Mouse (Mus musculus) neural tube, embryonic 12.5 days (tissue): Measurements from ENCODE around the gene Smim14. TPM values are rescaled to one million over a fixed set of nuclear protein-coding genes. Genes with fewer than 3 reads are reported as not detected.
"Not testable (repeated sequence)": the region's sequence is repeated elsewhere in the genome, so short reads cannot be mapped to it uniquely, and the experiment has no call there.

Experiments used
- ATAC-seq: fragments of 200-750 bp; cut with Nextera tagmentation; 2 replicates; pipeline ENCODE4 v1.8.0; 2017; ENCODE audit warnings: low read depth, mild to moderate bottlenecking, moderate TSS enrichment, moderate library complexity; ENCODE audit not compliant: low FRiP score
- H3K27ac ChIP-seq: fragments of 300-500 bp; sonication (generic); 2 replicates; pipeline ENCODE4 v1.5.1; 2016
- H3K27me3 ChIP-seq: fragments of 300-500 bp; sonication (generic); replicated peaks from 2 replicates; pipeline ENCODE4 v1.6.1; 2016; ENCODE audit warnings: mild to moderate bottlenecking
- H3K36me3 ChIP-seq: fragments of 300-500 bp; sonication (generic); 2 replicates; pipeline ENCODE4 v1.6.1; 2016; ENCODE audit warnings: mild to moderate bottlenecking
- H3K4me1 ChIP-seq: fragments of 300-500 bp; sonication (generic); 2 replicates; pipeline ENCODE4 v1.6.1; 2016
- H3K4me2 ChIP-seq: fragments of 300-500 bp; sonication (generic); replicated peaks from 2 replicates; pipeline ENCODE4 v1.6.1; 2016; ENCODE audit warnings: mild to moderate bottlenecking
- H3K4me3 ChIP-seq: fragments of 300-500 bp; sonication (generic); 2 replicates; pipeline ENCODE4 v1.5.1; 2016
- H3K9ac ChIP-seq: fragments of 300-500 bp; sonication (generic); 2 replicates; pipeline ENCODE4 v1.6.1; 2016; ENCODE audit warnings: mild to moderate bottlenecking
- H3K9me3 ChIP-seq: fragments of 300-500 bp; sonication (generic); 2 replicates; pipeline ENCODE4 v1.6.1; 2016; ENCODE audit warnings: mild to moderate bottlenecking
- WGBS: fragments of 180-500 bp; shearing (Covaris S2); methylation state at CpG from one replicate; pipeline ENCODE4 v1.1.7; 2016; 5-methylcytosine and 5-hydroxymethylcytosine counted together
- polyA plus RNA-seq: library from polyadenylated mRNA; unstranded; fragments of >200 nt; fragmentation: Nextera tagmentation; extraction: Ambion mirVana; gene quantifications from 2 replicates; pipeline ENCODE4 v1.2.1, GENCODE M21; 2016

The Smim14 gene
- polyA plus RNA-seq, 1 experiment from 2014 or later, result 148 TPM

DNA sequence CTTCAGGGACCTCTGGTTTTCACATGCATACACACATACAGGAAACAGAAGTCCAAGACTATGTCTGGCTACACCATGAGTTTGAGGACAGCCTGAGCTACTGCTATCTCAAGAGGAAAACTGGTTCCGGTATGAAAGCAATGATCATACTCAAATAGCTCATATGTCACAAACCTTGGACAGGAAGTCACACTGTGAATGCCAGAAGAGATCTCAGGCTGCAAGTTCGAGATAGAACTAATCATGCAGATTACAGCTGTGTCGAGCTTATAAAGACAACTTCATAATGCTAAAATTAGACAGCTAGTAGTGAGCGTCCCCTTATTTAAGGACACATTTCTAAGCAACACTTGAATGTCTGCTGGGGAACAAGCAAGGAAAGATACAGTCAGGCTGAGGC, 56.5 kb downstream of the Smim14 start:
- H3K9ac ChIP-seq, result no peak overlapping the region
- H3K4me2 ChIP-seq, result no peak overlapping the region
- H3K4me3 ChIP-seq, result no peak overlapping the region
- no peaks in the 10 kb centered on the region for H3K27me3 ChIP-seq
- no peaks in the 10 kb centered on the region for H3K9me3 ChIP-seq
- no peaks in the 10 kb centered on the region for H3K36me3 ChIP-seq
- no peak overlapping the region for H3K27ac ChIP-seq
- no peaks in the 10 kb centered on the region for H3K4me1 ChIP-seq
- no peak for ATAC-seq
- 86% methylated on average over 4 of the region's 4 CpGs for WGBS

DNA sequence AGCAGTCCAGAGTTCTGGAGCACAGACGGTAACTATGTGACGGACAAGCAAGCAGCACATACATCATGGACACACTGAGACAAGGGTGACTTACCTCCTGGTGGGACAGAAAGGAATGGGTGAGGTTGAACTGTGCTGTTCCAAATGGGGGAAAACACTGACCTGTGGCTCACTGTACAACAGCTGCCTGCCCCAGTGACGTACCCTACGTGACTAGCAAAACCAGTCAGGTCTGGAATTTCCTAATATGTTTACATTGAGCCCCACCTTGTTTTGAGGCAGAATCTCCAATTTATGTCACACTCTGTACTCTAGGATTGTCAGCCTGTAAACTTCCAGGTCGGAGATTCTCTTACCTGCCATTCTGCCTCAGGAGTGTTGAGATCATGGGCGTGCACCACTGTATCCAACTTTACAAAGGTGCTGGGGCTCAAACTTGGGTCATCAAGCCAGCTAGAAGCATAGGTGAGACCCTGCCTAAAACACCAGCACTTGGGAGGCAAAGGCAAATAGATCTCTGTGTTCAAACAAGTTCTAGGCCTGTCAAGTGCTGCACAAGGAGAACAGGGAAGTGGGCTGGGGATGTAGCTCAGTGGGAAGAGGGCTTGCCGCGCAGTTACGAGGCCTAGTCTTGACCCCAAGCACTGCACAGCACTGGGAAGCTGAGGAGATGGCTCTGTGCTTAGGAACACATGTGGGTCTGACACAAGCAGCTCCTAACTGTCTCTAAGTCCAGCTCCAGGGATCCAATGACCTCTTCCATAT, 57.1 kb downstream of the Smim14 start:
- Histone ChIP-seq H3K4me3 (no peak overlapping the region), H3K27ac (no peak overlapping the region), H3K9ac (no peak overlapping the region), H3K4me1 (no peaks in the 10 kb centered on the region), H3K36me3 (no peaks in the 10 kb centered on the region), H3K27me3 (no peaks in the 10 kb centered on the region), H3K9me3 (no peaks in the 10 kb centered on the region), H3K4me2 (no peak overlapping the region)
- WGBS, result 89% methylated on average over 9 of the region's 9 CpGs
- no peak for ATAC-seq

DNA sequence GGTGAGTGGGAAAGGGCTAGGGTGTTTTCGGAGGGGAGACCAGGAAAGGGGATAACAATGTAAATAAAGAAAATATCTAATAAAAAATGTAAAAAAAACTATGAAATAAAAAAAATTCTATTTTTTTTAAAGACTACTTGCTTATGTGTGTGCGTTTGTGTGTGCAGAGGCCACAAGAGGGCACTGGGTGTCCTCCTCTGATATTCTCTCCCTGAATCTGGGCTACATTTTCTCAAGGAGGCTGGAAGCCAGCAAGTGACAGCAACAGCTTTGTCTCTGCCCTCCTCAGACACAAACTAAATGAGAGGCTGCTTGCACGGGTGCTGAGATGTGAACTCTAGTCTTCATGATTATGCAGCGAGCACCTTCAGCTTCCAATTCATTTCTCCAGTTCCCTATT, 58.8 kb downstream of the Smim14 start:
- H3K9ac ChIP-seq, result no peak overlapping the region
- no peaks in the 10 kb centered on the region for H3K4me1 ChIP-seq
- WGBS, result 73% methylated on average over 4 of the region's 4 CpGs
- no peaks in the 10 kb centered on the region for H3K9me3 ChIP-seq
- no peak for ATAC-seq
- H3K27me3 ChIP-seq, result no peaks in the 10 kb centered on the region
- H3K4me3 ChIP-seq, result no peak overlapping the region
- H3K36me3 ChIP-seq, result no peaks in the 10 kb centered on the region
- no peak overlapping the region for H3K4me2 ChIP-seq
- no peak overlapping the region for H3K27ac ChIP-seq

DNA sequence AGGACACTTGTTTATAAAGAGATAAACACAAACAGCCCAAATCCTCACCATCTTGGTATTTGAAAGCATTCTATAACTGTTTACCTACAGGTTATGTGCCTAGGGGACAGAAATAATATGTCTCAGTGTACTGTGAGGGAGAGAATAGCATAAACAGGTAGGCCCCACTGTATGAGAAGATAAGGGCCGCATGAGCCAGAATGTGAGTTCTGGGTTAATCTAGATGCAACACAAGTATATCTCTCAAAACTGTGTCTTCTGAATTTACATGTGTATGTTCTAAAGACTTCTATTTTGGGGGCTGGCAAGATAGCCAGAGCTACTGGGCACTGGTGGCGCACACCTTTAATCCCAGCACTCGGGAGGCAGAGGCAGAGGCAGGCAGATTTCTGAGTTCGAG, 60.2 kb downstream of the Smim14 start:
- H3K27me3 ChIP-seq, H3K9me3 ChIP-seq, H3K4me3 ChIP-seq, H3K4me1 ChIP-seq, H3K36me3 ChIP-seq, ATAC-seq, H3K4me2 ChIP-seq, H3K9ac ChIP-seq, H3K27ac ChIP-seq: not testable (repeated sequence)
- 96% methylated on average over 4 of the region's 4 CpGs for WGBS

DNA sequence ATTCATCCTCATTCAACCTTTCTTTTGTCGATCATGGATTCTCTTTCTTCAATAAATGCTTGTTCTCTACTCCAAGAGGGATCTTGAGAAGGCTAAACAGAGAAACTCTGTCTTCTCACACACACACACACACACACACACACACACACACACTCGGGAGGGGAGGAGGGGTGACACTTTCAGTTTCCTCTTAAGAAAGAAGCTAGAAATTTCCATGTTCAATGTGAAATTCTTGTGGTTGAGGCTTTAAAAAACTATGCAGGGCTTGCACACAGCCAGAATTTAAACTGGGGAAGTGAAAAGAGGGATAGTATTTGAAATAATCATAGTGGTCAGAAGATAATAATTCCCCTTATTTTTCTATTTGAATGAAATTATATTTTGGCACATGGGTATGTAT, 61.2 kb downstream of the Smim14 start:
- ATAC-seq, result no peak
- Histone ChIP-seq H3K36me3 (no peaks in the 10 kb centered on the region), H3K9me3 (no peaks in the 10 kb centered on the region), H3K4me2 (no peak overlapping the region), H3K27me3 (no peaks in the 10 kb centered on the region), H3K4me3 (no peak overlapping the region), H3K9ac (no peak overlapping the region), H3K27ac (no peak overlapping the region), H3K4me1 (no peaks in the 10 kb centered on the region)
- WGBS, result 75% methylated on average over 2 of the region's 2 CpGs

DNA sequence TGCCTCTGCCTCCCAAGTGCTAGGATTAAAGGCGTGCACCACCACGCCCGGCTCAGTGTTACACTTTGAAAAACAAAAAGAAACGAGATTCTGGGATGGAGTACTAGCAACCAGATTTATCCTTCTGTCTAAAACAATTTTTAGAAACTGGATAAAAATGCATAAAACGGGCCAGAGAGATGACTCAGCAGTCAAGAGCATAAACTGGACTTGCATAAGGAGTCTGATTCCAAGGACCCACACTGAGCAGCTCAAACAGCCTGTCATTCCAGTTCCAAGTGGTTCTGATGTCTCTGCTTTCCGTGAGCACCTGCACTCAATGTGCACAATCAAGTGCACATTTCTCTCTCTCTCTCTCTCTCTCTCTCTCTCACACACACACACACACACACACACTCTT, 67.2 kb downstream of the Smim14 start:
- 91% methylated on average over 6 of the region's 6 CpGs for WGBS
- H3K36me3 ChIP-seq, result peaks cover 27% of the 10 kb centered on the region

DNA sequence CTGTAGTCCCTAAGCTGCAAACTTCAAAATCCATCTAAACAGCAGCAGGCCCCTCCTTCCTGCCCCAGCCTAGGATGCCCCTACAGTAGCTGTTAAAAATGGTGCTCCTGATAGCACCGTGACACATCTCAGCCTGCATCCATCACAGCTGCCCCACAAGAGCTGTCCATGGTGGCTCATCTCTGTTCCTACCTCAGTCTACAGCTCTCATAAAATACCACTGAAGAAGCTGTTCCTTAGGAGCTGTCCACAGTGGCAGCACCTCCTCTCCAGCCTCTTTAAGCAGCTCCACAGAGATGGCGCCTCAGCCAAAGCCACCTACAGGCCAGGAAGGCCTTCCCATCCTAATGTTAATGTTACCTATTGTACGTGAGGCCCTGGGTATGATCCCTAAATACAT, 70.1 kb downstream of the Smim14 start:
- ATAC-seq, result no peak
- Histone ChIP-seq H3K36me3 (peaks cover 27% of the 10 kb centered on the region), H3K9me3 (no peaks in the 10 kb centered on the region), H3K4me2 (no peak overlapping the region), H3K27ac (no peak overlapping the region), H3K4me3 (no peak overlapping the region), H3K4me1 (no peaks in the 10 kb centered on the region), H3K9ac (no peak overlapping the region), H3K27me3 (no peaks in the 10 kb centered on the region)
- 84% methylated on average over 3 of the region's 3 CpGs for WGBS

More for the DNA sequence above, 67.2 kb downstream of the Smim14 start:
- Histone ChIP-seq H3K9me3 (no peaks in the 10 kb centered on the region), H3K4me2 (no peak overlapping the region), H3K4me1 (no peaks in the 10 kb centered on the region), H3K4me3 (no peak overlapping the region), H3K9ac (no peak overlapping the region), H3K27ac (no peak overlapping the region), H3K27me3 (no peaks in the 10 kb centered on the region)
- no peak for ATAC-seq

DNA sequence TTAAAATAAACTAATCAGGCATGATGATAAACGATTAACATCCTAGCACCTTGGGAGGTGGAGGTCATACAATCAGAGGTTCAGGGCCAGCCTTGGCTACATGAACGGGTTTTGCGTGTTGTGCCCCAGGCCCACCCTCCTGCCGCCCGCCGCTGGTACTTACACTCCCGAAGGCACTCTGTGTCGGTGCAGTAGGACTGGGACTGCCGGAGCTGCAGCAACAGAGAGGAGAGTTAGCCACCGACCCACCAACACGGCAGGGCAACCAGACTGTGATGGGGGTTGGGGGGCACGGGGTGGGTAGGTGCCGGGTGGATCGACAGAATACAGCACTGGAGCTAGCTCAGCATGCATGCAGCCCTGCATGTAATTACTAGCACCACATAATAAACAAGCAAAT, 76.6 kb downstream of the Smim14 start:
- Histone ChIP-seq H3K4me2 (no peak overlapping the region), H3K27me3 (no peaks in the 10 kb centered on the region), H3K36me3 (peaks cover 12% of the 10 kb centered on the region), H3K4me3 (no peak overlapping the region), H3K27ac (no peak overlapping the region), H3K9me3 (no peaks in the 10 kb centered on the region), H3K9ac (no peak overlapping the region), H3K4me1 (no peaks in the 10 kb centered on the region)
- ATAC-seq, result no peak
- WGBS, result 91% methylated on average over 14 of the region's 14 CpGs

DNA sequence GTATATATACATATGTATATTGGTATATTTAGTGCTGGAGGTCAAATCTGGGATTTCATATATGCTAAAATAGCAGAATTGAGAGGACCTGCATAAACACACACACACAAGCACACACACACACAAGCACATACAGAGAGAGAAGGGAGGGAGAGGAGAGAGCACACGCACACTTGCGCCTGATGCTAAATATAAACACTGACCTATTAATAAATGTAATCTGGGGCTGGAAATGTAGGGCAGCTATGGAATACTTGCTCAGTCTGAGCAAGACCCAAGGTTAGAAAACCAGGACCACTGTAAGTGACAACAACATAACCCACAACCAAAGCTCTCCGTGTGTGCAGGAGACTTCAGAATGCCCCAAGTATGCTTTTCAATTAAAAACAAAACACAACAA, 77.5 kb downstream of the Smim14 start:
- no peaks in the 10 kb centered on the region for H3K9me3 ChIP-seq
- H3K9ac ChIP-seq, result no peak overlapping the region
- no peaks in the 10 kb centered on the region for H3K27me3 ChIP-seq
- H3K36me3 ChIP-seq, result peaks cover 10% of the 10 kb centered on the region
- no peak overlapping the region for H3K4me3 ChIP-seq
- no peak overlapping the region for H3K27ac ChIP-seq
- H3K4me2 ChIP-seq, result no peak overlapping the region
- 97% methylated on average over 3 of the region's 3 CpGs for WGBS
- H3K4me1 ChIP-seq, result no peaks in the 10 kb centered on the region
- no peak for ATAC-seq

DNA sequence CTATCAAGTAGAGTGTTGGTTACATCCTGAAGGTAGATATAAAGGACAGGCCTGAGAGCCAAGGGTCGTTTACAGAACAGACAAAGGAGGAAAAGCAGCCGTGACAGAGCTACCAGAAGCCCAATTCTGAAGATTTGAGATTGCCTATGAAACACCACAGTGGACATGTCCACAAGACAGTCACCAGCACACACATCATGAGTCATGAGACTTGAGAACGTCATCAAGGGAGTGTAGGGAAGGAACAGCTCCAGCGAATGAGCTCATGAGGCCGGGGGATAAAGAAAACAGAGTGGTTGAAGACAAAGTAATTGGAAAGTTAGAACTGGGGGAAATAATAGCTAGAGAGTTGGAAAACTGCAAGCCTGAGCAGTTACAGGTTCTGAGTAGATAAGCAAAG, 79.1 kb downstream of the Smim14 start:
- Histone ChIP-seq H3K4me1 (no peaks in the 10 kb centered on the region), H3K4me3 (no peak overlapping the region), H3K27me3 (no peaks in the 10 kb centered on the region), H3K9ac (no peak overlapping the region), H3K9me3 (no peaks in the 10 kb centered on the region), H3K27ac (no peak overlapping the region), H3K4me2 (no peak overlapping the region), H3K36me3 (peaks cover 10% of the 10 kb centered on the region)
- ATAC-seq, result no peak
- WGBS, result 77% methylated on average over 5 of the region's 5 CpGs

DNA sequence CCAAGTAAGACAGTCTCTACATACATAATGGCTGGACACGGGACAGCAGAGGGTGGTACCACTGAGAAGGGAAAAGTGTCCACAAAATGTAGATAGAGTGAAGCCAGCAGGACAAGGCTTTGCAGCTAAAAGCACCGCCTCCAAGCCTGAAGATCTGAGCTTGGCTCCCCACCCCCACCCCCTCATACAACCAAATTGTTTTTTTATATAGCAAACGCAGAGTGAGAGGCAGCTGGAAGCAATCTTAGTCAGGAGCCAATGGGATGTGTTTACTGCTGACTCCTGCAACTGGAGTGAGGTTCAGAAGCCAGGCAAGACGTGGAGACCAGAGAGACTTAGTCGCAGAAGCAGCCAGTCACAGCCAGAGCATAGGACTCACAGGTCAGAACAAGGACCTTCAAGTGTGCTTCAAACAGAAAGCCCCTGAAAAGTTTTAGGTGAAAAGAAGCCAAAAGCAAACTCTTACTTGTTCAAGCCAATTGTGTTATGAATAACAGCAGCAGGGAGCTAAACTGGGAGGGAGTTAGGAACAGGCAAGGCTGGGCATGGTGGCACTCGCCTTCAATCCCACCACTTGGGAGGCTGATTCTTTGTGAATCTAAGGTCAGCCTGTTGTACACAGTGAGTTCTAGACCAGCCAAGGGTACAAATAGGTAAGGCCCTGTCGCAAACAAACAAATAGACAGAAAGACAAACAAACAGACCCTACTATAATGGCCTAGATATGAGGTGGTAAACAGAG, 79.7 kb downstream of the Smim14 start:
- Histone ChIP-seq H3K4me2 (no peak overlapping the region), H3K36me3 (peaks cover 14% of the 10 kb centered on the region), H3K27ac (no peak overlapping the region), H3K9me3 (no peaks in the 10 kb centered on the region), H3K4me1 (no peaks in the 10 kb centered on the region), H3K4me3 (no peak overlapping the region), H3K27me3 (no peaks in the 10 kb centered on the region), H3K9ac (no peak overlapping the region)
- ATAC-seq, result no peak
- 70% methylated on average over 7 of the region's 7 CpGs for WGBS

DNA sequence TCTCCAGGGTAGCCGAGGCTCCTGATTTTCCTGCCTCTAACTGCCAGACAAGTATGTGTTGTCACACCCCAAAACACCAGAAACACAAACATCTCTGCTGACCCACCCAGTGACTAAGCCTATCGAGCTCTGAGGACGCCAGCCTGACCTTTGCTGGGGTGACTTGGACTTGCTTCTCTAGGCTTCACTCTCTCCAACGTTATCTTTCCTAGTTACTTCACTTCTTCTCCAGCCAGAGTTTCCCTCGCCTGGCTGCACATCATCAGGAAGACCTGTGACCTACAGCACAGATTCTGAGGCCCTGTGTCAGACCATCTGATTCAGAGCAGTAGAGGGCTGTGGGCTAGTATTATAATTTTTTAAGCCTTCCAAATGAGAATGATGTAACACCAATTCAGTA, 82.2 kb downstream of the Smim14 start:
- no peaks in the 10 kb centered on the region for H3K9me3 ChIP-seq
- no peak overlapping the region for H3K27ac ChIP-seq
- peaks cover 10% of the 10 kb centered on the region for H3K36me3 ChIP-seq
- H3K9ac ChIP-seq, result no peak overlapping the region
- no peak overlapping the region for H3K4me3 ChIP-seq
- H3K27me3 ChIP-seq, result no peaks in the 10 kb centered on the region
- ATAC-seq, result no peak
- 74% methylated on average over 5 of the region's 5 CpGs for WGBS
- H3K4me2 ChIP-seq, result no peak overlapping the region
- no peaks in the 10 kb centered on the region for H3K4me1 ChIP-seq

DNA sequence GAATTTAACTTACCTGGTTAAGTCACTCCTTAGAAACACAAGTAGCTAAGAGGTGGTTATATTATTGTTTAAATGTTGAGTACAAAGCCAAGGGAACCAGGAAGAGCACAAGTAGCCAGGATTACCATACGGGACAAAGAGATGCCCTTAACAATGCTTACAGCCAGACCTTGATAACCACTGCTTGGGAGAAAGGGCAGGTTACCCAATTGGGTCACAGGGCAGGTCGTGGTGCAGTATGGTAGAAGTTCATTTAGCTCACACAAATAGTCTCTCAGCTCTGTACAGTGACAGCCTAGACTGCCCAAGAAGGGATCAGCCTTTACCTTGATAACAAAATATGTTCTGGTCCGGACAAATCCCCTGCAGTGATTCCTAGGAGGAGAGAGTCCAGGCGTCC, 88.0 kb downstream of the Smim14 start:
- no peak overlapping the region for H3K4me2 ChIP-seq
- no peaks in the 10 kb centered on the region for H3K27me3 ChIP-seq
- H3K36me3 ChIP-seq, result peaks cover 16% of the 10 kb centered on the region; the same call in 1 of the 2 replicates
- no peak for ATAC-seq
- no peak overlapping the region for H3K4me3 ChIP-seq
- no peaks in the 10 kb centered on the region for H3K4me1 ChIP-seq
- H3K27ac ChIP-seq, result no peak overlapping the region
- WGBS, result 84% methylated on average over 4 of the region's 4 CpGs
- H3K9me3 ChIP-seq, result no peaks in the 10 kb centered on the region
- H3K9ac ChIP-seq, result no peak overlapping the region
